Mouse (Mus musculus) intestine, embryonic 16.5 days (tissue): ENCODE results near the gene Gm20388. TPM values are rescaled to one million over a fixed set of nuclear protein-coding genes. Genes with fewer than 3 reads are reported as not detected.
A peak's percentile ranks its signal among the peaks of the same experiment; 100 is the strongest.
"Not testable (repeated sequence)": the region's sequence is repeated elsewhere in the genome, so short reads cannot be mapped to it uniquely, and the experiment has no call there.

Source experiments
- ATAC-seq: fragments of 200-750 bp; cut with Nextera tagmentation; 2 replicates; pipeline ENCODE4 v1.8.0; 2017; ENCODE audit warnings: moderate TSS enrichment, moderate library complexity
- H3K27ac ChIP-seq: fragments of 300-500 bp; sonication (generic); 2 replicates; pipeline ENCODE4 v1.5.1; 2014; ENCODE audit warnings: mild to moderate bottlenecking, low read length
- H3K27me3 ChIP-seq: fragments of 300-500 bp; sonication (generic); replicated peaks from 2 replicates; pipeline ENCODE4 v1.6.1; 2014; ENCODE audit warnings: low read length, control low read depth, mixed read lengths; ENCODE audit not compliant: control insufficient read depth, insufficient read depth
- H3K36me3 ChIP-seq: fragments of 300-500 bp; sonication (generic); 2 replicates; pipeline ENCODE4 v1.6.1; 2014; ENCODE audit warnings: low read length, control low read depth; ENCODE audit not compliant: control insufficient read depth, insufficient read depth
- H3K4me1 ChIP-seq: fragments of 300-500 bp; sonication (generic); 2 replicates; pipeline ENCODE4 v1.6.1; 2014; ENCODE audit warnings: low read length, control low read depth, mixed read lengths; ENCODE audit not compliant: control insufficient read depth, insufficient read depth
- H3K4me2 ChIP-seq: fragments of 300-500 bp; sonication (generic); 2 replicates; pipeline ENCODE4 v1.6.1; 2014; ENCODE audit warnings: low read depth, low read length, control low read depth
- H3K4me3 ChIP-seq: fragments of 300-500 bp; sonication (generic); 2 replicates; pipeline ENCODE4 v1.5.1; 2014; ENCODE audit warnings: mild to moderate bottlenecking, low read length
- H3K9ac ChIP-seq: fragments of 300-500 bp; sonication (generic); 2 replicates; pipeline ENCODE4 v1.6.1; 2014; ENCODE audit warnings: low read depth, low read length
- H3K9me3 ChIP-seq: fragments of 300-500 bp; sonication (generic); 2 replicates; pipeline ENCODE4 v1.6.1; 2016; ENCODE audit warnings: low read length, control low read depth; ENCODE audit not compliant: control insufficient read depth
- WGBS: fragments of 180-500 bp; shearing (Covaris S2); extraction: QIAGEN DNeasy Blood & Tissue Kit; methylation state at CpG from one replicate; pipeline ENCODE4 v1.1.7; 2014; 5-methylcytosine and 5-hydroxymethylcytosine counted together
- polyA plus RNA-seq: library from polyadenylated mRNA; unstranded; fragments of >200 nt; fragmentation: Nextera tagmentation; extraction: Ambion mirVana; gene quantifications from 2 replicates; pipeline ENCODE4 v1.2.1, GENCODE M21; 2015

The Gm20388 gene
- polyA plus RNA-seq, 1 experiment from 2014 or later = 5.8 TPM

DNA sequence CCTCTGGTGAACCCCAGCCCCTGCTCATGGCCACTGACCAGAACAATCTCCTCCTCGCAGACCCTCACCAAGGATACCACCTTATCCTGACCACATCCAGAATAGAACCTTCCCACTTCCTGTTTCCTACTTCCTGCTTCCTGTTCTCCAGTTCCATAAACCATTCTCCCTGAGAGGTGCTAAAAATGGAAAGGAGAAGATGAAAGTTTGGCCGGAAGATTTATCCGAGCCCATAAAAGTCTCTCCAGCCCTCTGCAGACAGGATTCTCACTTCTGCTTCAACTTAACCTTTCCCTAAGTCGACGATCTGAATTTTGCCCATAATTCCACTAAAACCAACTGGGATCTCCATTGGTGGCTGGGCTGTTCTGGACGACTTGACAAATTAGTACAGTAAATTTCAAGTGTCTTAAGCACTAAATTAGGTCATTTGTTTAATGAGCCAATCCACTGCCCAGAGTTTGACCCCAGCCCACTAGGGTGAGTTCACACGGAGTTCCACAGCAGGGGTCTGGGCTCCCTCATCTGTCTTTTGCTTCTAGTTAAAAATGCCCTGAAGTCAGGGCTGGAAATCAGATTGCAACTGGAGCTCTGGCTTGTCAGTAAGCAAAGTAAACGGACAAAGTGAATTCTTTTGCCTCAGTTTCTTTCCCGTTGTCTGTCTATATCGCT, 1391.5 kb downstream of the Gm20388 start:
- no peak for ATAC-seq
- Histone ChIP-seq H3K4me2 (peak overlapping the region; percentile 43), H3K27ac (peak overlapping the region; percentile 83), H3K4me1 (peaks cover 17% of the 10 kb centered on the region), H3K4me3 (no peak overlapping the region), H3K9me3 (no peaks in the 10 kb centered on the region), H3K9ac (no peak overlapping the region), H3K27me3 (no peaks in the 10 kb centered on the region), H3K36me3 (no peaks in the 10 kb centered on the region)
- 44% methylated on average over 10 of the region's 10 CpGs for WGBS

DNA sequence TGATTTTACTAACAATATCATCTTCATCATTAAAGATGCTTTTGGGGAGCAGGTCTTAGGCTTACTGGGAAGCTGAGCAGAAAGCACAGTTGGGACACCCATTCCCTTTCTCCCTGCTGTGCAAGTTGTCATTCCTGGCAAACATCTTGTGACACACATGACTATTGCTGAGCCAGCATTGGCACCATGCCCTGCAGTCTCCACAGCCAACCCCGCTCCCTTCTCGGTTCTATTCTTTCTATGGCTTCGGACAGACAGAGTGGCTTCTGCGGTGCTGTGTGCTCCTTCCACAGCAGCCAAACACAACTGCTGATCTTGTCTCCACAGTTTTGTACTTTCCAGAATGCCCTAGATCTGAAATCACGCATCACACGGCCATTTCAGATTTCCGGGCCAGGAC, 1397.1 kb downstream of the Gm20388 start:
- no peak for ATAC-seq
- H3K9me3 ChIP-seq = no peaks in the 10 kb centered on the region
- H3K4me1 ChIP-seq = peaks cover 7% of the 10 kb centered on the region
- no peak overlapping the region for H3K4me2 ChIP-seq
- 0 out of 2 replicates have a peak, but pooled peaks cover 6% of the 10 kb centered on the region for H3K27me3 ChIP-seq
- no peak overlapping the region for H3K4me3 ChIP-seq
- no peak overlapping the region for H3K9ac ChIP-seq
- no peaks in the 10 kb centered on the region for H3K36me3 ChIP-seq
- 81% methylated on average over 7 of the region's 7 CpGs for WGBS
- H3K27ac ChIP-seq = no peak overlapping the region

DNA sequence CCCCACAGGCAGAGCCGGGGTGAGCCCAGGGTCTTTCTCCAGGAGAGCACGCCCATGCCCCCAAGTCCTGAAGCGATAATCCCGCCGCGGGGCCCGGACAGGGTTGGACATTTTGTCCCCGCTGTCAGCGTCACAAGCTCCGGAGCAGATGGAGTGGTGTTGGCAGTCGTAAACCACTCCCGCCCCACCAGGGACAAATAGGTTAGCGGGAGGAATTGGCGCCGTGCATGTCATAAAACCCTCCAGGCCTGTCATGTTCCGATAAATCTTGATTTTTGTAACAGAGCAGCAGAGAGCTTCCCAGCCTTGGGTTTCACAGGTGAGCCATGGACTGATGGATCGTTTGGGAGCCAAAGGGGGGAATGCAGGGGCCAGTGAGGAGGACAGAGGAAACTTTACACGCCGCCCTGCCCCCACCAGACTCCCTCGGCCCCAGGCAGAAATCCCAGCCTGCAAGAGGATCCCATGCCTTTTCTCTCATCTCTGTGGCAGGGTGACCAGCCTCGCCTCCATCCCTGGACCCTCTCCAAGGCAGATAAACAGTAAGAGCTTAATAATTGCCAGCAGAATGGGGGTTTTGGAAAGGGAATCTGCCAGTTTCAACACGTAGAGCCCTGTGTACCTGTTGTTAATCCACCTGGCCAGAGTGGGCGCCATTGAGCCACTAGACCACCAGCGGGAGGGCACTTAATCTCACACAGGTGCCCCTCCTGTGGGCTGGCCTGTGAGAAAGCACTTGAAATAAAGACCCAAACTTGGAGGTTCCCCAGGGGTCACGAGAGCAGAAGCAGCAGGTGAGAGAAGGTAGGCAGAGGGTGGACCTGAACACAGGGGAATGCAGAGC, 1400.6 kb downstream of the Gm20388 start:
- H3K27me3 ChIP-seq = 0 out of 2 replicates have a peak, but pooled peaks cover 6% of the 10 kb centered on the region
- no peaks in the 10 kb centered on the region for H3K9me3 ChIP-seq
- WGBS = 19% methylated on average over 25 of the region's 25 CpGs
- H3K36me3 ChIP-seq = no peaks in the 10 kb centered on the region
- peak overlapping the region; percentile 43 for H3K4me2 ChIP-seq
- peak; percentile 53; the same call in 1 of the 2 replicates for ATAC-seq
- peak overlapping the region; percentile 44; the same call in 1 of the 2 replicates for H3K9ac ChIP-seq
- H3K27ac ChIP-seq = no peak overlapping the region
- peaks cover 15% of the 10 kb centered on the region for H3K4me1 ChIP-seq
- H3K4me3 ChIP-seq = peak overlapping the region; percentile 16; the same call in 1 of the 2 replicates

DNA sequence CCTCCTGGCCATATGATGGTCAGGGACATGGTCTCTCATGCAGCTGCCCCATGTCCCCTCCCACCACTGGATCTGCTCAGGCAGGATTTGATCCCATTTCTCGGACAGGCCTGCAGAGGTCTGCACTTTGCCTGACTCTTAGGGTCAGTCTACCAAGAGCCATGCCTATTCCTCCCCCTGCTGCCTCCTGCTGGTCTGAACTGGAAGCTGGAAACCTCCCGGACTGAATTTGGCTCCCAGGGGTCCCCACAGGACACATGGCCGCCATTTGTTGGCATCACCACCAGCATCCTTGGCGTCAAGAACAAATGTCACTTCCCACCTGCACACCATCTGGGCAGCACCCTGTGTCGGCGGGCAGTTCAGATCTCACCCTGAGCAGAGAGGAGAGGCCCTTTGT, 1402.8 kb downstream of the Gm20388 start:
- Histone ChIP-seq H3K4me3 (no peak overlapping the region), H3K9ac (no peak overlapping the region), H3K27ac (no peak overlapping the region), H3K27me3 (0 out of 2 replicates have a peak, but pooled peaks cover 6% of the 10 kb centered on the region), H3K36me3 (no peaks in the 10 kb centered on the region), H3K9me3 (no peaks in the 10 kb centered on the region), H3K4me2 (no peak overlapping the region), H3K4me1 (peaks cover 16% of the 10 kb centered on the region)
- WGBS = 61% methylated on average over 6 of the region's 6 CpGs
- no peak for ATAC-seq

DNA sequence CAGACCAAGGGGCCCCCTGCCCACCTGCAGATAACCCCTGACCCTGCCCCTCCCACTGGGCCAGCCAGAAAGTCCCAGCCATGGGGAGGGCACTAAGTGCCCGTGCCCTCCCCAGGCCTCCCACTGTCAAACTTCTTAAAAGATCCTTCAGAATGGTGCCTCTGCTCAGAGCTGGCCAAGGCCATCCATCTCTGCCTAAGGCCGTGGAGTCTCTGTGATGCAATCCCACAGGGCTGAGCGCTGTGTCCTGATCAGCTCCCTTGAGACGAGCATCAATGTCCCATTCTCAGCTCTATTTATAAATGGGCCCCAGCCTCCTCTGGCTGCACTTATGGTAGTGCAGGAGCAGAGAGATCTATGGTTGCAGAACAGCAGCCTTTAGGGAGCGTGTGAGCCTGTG, 1403.4 kb downstream of the Gm20388 start:
- H3K4me3 ChIP-seq = no peak overlapping the region
- no peaks in the 10 kb centered on the region for H3K36me3 ChIP-seq
- no peak overlapping the region for H3K27ac ChIP-seq
- H3K9me3 ChIP-seq = no peaks in the 10 kb centered on the region
- ATAC-seq = no peak
- 60% methylated on average over 5 of the region's 5 CpGs for WGBS
- peaks cover 16% of the 10 kb centered on the region for H3K4me1 ChIP-seq
- H3K9ac ChIP-seq = no peak overlapping the region
- H3K4me2 ChIP-seq = no peak overlapping the region
- H3K27me3 ChIP-seq = 0 out of 2 replicates have a peak, but pooled peaks cover 6% of the 10 kb centered on the region

DNA sequence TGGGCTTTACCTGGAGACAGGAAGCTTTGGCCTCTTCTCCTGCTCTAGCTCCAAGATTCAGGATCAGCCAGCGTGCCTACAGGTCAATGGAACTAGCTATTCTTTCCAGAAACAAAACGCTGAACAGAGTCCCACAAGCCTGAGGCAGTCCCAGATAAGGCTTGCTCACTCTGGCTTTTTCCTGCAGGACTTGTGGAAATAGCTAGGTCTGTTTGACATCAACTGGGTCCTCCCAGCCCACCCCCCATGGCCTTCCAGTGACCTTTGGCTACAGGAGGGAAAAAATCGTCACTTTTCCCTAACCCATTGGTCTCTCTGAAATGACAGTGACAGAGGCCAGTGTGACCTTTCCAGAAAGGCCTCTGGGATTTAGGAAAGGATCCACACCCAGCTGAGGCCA, 1404.9 kb downstream of the Gm20388 start:
- no peaks in the 10 kb centered on the region for H3K9me3 ChIP-seq
- 0 out of 2 replicates have a peak, but pooled peaks cover 3% of the 10 kb centered on the region for H3K27me3 ChIP-seq
- no peak overlapping the region for H3K4me3 ChIP-seq
- no peak overlapping the region for H3K4me2 ChIP-seq
- no peak overlapping the region for H3K27ac ChIP-seq
- no peak overlapping the region for H3K9ac ChIP-seq
- H3K4me1 ChIP-seq = peaks cover 16% of the 10 kb centered on the region
- ATAC-seq = no peak
- 33% methylated on average over 3 of the region's 3 CpGs for WGBS
- no peaks in the 10 kb centered on the region for H3K36me3 ChIP-seq

DNA sequence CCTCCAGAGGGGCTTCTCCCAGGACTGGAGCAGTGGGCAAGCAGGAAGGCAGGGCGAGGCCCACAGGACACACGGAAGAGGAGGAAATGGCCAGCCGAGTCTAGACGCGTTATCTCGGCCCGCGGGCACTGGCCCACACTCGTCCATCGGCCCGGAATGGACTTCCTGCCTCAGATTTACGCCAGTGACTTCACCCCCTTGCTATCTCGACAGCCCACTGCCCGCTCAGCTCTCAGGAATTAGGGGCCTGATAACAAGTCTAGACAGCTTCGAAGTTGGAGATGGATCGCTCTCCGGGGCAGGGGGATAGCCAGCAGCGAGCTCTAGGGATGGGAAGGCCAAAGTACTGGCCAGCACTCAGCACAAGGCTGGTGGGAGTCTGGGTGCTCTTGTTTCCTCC, 1405.4 kb downstream of the Gm20388 start:
- no peak overlapping the region for H3K27ac ChIP-seq
- ATAC-seq = peak; percentile 21; the same call in 1 of the 2 replicates

DNA sequence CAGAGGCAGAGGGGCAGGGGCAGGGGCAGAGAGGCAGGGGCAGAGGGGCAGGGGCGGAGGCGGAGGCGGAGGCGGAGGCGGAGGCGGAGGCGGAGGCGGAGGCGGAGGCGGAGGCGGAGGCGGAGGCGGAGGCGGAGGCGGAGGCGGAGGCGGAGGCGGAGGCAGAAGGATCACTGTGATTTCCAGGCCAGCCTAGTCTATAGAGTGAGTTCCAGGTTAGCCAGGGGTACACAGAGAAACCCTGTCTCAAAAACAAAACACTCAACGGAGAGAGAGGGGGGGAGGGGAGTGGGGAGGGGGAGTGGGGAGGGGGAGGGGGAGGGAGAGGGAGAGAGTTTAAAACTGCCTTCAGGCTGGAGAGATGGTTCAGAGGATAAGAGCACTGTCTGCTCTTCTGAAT, 1408.1 kb downstream of the Gm20388 start:
- not testable (repeated sequence) for H3K4me2 ChIP-seq, H3K4me1 ChIP-seq, H3K27ac ChIP-seq, H3K36me3 ChIP-seq, H3K27me3 ChIP-seq, H3K4me3 ChIP-seq, H3K9ac ChIP-seq, H3K9me3 ChIP-seq
- no CpG with 5 or more reads among the region's 19 CpGs for WGBS
- ATAC-seq = 0 out of 2 replicates have a peak, but pooled peaks have one; percentile 43

More for the DNA sequence above, 1405.4 kb downstream of the Gm20388 start:
- H3K4me3 ChIP-seq = no peak overlapping the region
- WGBS = 26% methylated on average over 18 of the region's 18 CpGs
- peaks cover 13% of the 10 kb centered on the region for H3K4me1 ChIP-seq
- 0 out of 2 replicates have a peak, but pooled peaks cover 3% of the 10 kb centered on the region for H3K27me3 ChIP-seq
- H3K36me3 ChIP-seq = no peaks in the 10 kb centered on the region
- H3K4me2 ChIP-seq = no peak overlapping the region
- H3K9ac ChIP-seq = 0 out of 2 replicates have a peak overlapping the region, but pooled peaks have one; percentile 25
- no peaks in the 10 kb centered on the region for H3K9me3 ChIP-seq

DNA sequence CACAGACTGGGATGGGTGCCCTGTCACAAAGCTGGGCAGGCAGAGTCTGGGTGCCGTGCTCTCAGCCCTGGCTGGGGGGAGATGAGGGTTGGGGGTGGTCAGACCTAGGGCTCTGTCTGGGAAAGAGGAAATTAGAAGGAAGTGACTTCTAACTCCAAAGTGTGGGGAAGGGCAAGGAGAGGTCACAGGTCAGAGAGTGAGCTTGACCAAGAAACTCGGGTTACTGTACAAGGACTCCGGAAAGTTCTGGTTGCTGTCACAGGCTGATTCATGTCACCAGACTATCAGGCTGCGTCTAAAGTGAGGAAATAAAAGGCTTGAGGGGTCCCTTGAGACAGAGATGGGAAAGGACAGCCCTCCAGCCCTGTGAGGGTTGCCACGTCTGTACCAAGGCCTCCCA, 1408.8 kb downstream of the Gm20388 start:
- H3K36me3 ChIP-seq = no peaks in the 10 kb centered on the region
- no peaks in the 10 kb centered on the region for H3K27me3 ChIP-seq
- H3K27ac ChIP-seq = no peak overlapping the region
- WGBS = 68% methylated on average over 5 of the region's 5 CpGs
- no peaks in the 10 kb centered on the region for H3K9me3 ChIP-seq
- H3K4me1 ChIP-seq = peaks cover 6% of the 10 kb centered on the region; the same call in 1 of the 2 replicates
- ATAC-seq = no peak
- no peak overlapping the region for H3K4me3 ChIP-seq
- H3K9ac ChIP-seq = no peak overlapping the region
- no peak overlapping the region for H3K4me2 ChIP-seq
